Mouse (Mus musculus) heart, adult 2 months (tissue): ENCODE measurements around the gene Mapkap1. TPM values are rescaled to one million over a fixed set of nuclear protein-coding genes. Genes with fewer than 3 reads are reported as not detected.

Experiments
- DNase-seq, 2 experiments: peaks; one replicate each; pipeline ENCODE4 v3.0.0; 2021
- H3K27ac ChIP-seq: fragments of 200-600 bp; 2 replicates; pipeline ENCODE4 v1.8.1; 2022
- H3K27me3 ChIP-seq: fragments of 200-500 bp; 2 replicates; pipeline ENCODE4 v1.6.1; 2012; ENCODE audit warnings: mild to moderate bottlenecking, low read length, inconsistent platforms, mixed read lengths; ENCODE audit not compliant: control insufficient read depth, insufficient read depth
- H3K36me3 ChIP-seq: fragments of 200-500 bp; 2 replicates; pipeline ENCODE4 v1.6.1; 2012; ENCODE audit warnings: low read length, inconsistent platforms; ENCODE audit not compliant: control insufficient read depth, insufficient read depth
- H3K4me1 ChIP-seq: fragments of 200-500 bp; 2 replicates; pipeline ENCODE4 v1.6.1; 2011; ENCODE audit warnings: low read length; ENCODE audit not compliant: control insufficient read depth, insufficient read depth
- H3K4me3 ChIP-seq: fragments of 200-600 bp; 2 replicates; pipeline ENCODE4 v1.8.1; 2022
- H3K79me2 ChIP-seq: fragments of 200-500 bp; replicated peaks from 2 replicates; pipeline ENCODE4 v1.6.1; 2012; ENCODE audit warnings: mild to moderate bottlenecking, inconsistent platforms, low read length, moderate library complexity, mixed read lengths; ENCODE audit not compliant: control insufficient read depth, insufficient read depth
- H3K9ac ChIP-seq: fragments of 200-500 bp; 2 replicates; pipeline ENCODE4 v1.6.1; 2012; ENCODE audit warnings: low read depth, mild to moderate bottlenecking, control low read depth, inconsistent platforms, low read length, mixed read lengths
- CTCF ChIP-seq: fragments of 200-600 bp; IDR thresholded peaks from 2 replicates; pipeline ENCODE4 v1.8.1; 2022; ENCODE audit warnings: antibody characterized with exemption, mild to moderate bottlenecking, moderate library complexity
- EP300 ChIP-seq: fragments of 200-500 bp; IDR thresholded peaks from 2 replicates; pipeline ENCODE4 v1.6.1; 2011; ENCODE audit warnings: low read depth, low read length, control low read depth; ENCODE audit not compliant: insufficient read depth
- POLR2A ChIP-seq: fragments of 200-500 bp; IDR thresholded peaks from 2 replicates; pipeline ENCODE4 v1.6.1; 2011; ENCODE audit warnings: mild to moderate bottlenecking, low read depth, low read length, control low read depth; ENCODE audit not compliant: insufficient read depth
- WGBS: fragments of 180-500 bp; shearing (Covaris S2); methylation state at CpG from one replicate; pipeline ENCODE4 v1.1.7; 2018; 5-methylcytosine and 5-hydroxymethylcytosine counted together
- intact Hi-C: fragments of 180-260 bp; cut with DNase I; formaldehyde crosslinking; loops from one replicate; pipeline ENCODE4 v1.15.1; 2025
- polyA plus RNA-seq: library from polyadenylated mRNA; depleted of rRNA; stranded (reverse); fragments of >200 nt; gene quantifications from 2 replicates; pipeline ENCODE4 v1.2.3, GENCODE M21; 2012
- total RNA-seq, 2 experiments: library from RNA; stranded (reverse); gene quantifications; 2 replicates each; pipeline ENCODE4 v1.2.3; 2021

The Mapkap1 gene
- total and polyA plus RNA-seq, 3 experiments = 30.6 to 70.1 (median 63.6) TPM

DNA sequence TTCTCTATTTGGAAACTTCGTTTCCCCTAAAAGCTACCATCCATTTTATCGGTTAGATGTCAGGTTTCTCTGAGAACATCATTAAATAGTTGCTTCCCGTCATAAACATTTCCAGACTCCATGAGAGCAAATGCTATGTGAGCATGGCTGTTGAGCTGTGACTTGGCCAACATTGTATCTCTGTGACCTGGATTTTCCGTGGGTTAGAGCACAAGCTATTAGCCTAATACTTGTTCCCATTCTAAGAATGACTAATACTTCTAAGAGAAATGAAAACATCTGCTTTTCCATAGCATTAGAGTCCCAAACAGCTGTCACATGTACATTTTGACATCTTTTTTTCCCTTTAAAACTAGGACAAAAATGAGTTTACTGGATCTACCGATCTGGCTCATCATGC lies 142.4 kb downstream of the Mapkap1 start:
- Histone ChIP-seq H3K27me3 (no peaks in the 10 kb centered on the region), H3K4me3 (no peak overlapping the region), H3K79me2 (no peaks in the 10 kb centered on the region), H3K9ac (no peak overlapping the region), H3K36me3 (no peaks in the 10 kb centered on the region), H3K4me1 (no peaks in the 10 kb centered on the region; the same call in 1 of the 2 replicates), H3K27ac (no peak overlapping the region)
- intact Hi-C loops = no loop called here
- no peak for DNase-seq
- 77% methylated on average over 5 of the region's 5 CpGs for WGBS
- TF ChIP-seq EP300 (no peak), CTCF (no peak), POLR2A (no peak)

GRCm38 (mm10) chr2:34549469-34549868 lies 142.9 kb downstream of the Mapkap1 start:
- TF ChIP-seq CTCF (no peak), EP300 (no peak), POLR2A (no peak)
- H3K79me2 ChIP-seq = no peaks in the 10 kb centered on the region
- H3K4me1 ChIP-seq = no peaks in the 10 kb centered on the region; the same call in 1 of the 2 replicates
- H3K36me3 ChIP-seq = no peaks in the 10 kb centered on the region
- 63% methylated on average over 7 of the region's 7 CpGs for WGBS
- H3K27ac ChIP-seq = no peak overlapping the region
- intact Hi-C loops = no loop called here
- H3K9ac ChIP-seq = no peak overlapping the region
- H3K4me3 ChIP-seq = no peak overlapping the region
- DNase-seq = no peak
- no peaks in the 10 kb centered on the region for H3K27me3 ChIP-seq

DNA sequence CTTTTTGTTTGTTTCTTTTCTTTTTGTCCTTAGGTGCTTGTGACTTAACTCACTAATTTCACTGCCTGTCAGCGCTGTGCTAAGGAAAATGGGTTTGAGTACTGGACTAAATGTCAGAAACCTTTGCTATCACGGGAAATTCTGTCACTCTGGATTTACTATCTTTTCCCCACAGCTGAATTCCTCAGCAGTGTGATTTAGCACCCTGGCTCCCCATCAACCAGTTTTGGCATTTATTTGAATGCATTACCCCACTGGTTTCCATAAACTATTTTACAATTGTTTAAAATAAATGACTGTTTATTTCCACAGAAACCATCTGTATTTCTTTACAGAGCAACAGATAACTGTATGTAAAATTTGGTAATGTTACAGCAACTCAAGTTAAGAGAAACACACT lies 146.2 kb downstream of the Mapkap1 start:
- Histone ChIP-seq H3K4me3 (no peak overlapping the region), H3K4me1 (no peaks in the 10 kb centered on the region), H3K36me3 (no peaks in the 10 kb centered on the region), H3K9ac (no peak overlapping the region), H3K27ac (no peak overlapping the region), H3K27me3 (no peaks in the 10 kb centered on the region), H3K79me2 (no peaks in the 10 kb centered on the region)
- no peak for TF ChIP-seq EP300
- no peak for TF ChIP-seq CTCF
- TF ChIP-seq POLR2A = no peak
- 70% methylated on average over 2 of the region's 2 CpGs for WGBS
- DNase-seq = no peak
- intact Hi-C loops = no loop called here

- intact Hi-C loops = no loop called here
- Histone ChIP-seq H3K79me2 (no peaks in the 10 kb centered on the region; the same call in 1 of the 2 replicates), H3K4me1 (no peaks in the 10 kb centered on the region), H3K27me3 (no peaks in the 10 kb centered on the region), H3K27ac (no peak overlapping the region), H3K9ac (no peak overlapping the region), H3K36me3 (no peaks in the 10 kb centered on the region), H3K4me3 (no peak overlapping the region)
- no peak for TF ChIP-seq EP300
- DNase-seq = peak in 1 of 2 experiments; percentile 20
- 58% methylated on average over 6 of the region's 6 CpGs for WGBS
These were observed 147.1 kb downstream of the Mapkap1 start for GRCm38 (mm10) chr2:34553580-34554231.

DNA sequence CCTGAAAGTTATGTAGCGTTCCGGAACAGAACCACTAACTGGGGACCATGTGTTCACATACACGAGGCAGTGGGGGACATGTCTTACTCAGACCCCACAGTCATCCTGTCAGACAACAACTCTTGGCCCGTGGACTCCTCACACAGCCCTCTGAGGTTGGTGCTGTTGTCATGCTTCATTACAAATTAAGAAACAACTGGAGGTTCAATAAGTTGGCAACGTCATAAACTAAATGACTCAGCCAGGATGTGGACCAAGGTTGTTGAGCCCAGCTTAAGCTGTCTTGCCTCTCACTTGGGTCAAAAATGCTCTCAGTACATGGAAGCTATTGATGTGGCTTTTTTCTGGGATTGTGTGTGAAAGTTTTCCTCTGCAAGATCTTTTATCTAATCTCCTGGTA lies 153.6 kb downstream of the Mapkap1 start:
- Histone ChIP-seq H3K27me3 (no peaks in the 10 kb centered on the region), H3K9ac (no peak overlapping the region), H3K79me2 (no peaks in the 10 kb centered on the region; the same call in 1 of the 2 replicates), H3K4me3 (no peak overlapping the region), H3K36me3 (no peaks in the 10 kb centered on the region), H3K27ac (no peak overlapping the region), H3K4me1 (no peaks in the 10 kb centered on the region)
- DNase-seq = no peak
- intact Hi-C loops = no loop called here
- TF ChIP-seq EP300 = no peak
- no peak for TF ChIP-seq POLR2A
- no peak for TF ChIP-seq CTCF
- 62% methylated on average over 5 of the region's 5 CpGs for WGBS

GRCm38 (mm10) chr2:34563089-34563694 lies 156.6 kb downstream of the Mapkap1 start:
- no peaks in the 10 kb centered on the region; the same call in 1 of the 2 replicates for H3K79me2 ChIP-seq
- H3K27me3 ChIP-seq = no peaks in the 10 kb centered on the region
- H3K4me3 ChIP-seq = no peak overlapping the region
- 74% methylated on average over 12 of the region's 12 CpGs for WGBS
- H3K9ac ChIP-seq = no peak overlapping the region
- no peak overlapping the region for H3K27ac ChIP-seq
- H3K4me1 ChIP-seq = no peaks in the 10 kb centered on the region
- DNase-seq = no peak
- intact Hi-C loops = no loop called here
- H3K36me3 ChIP-seq = no peaks in the 10 kb centered on the region
- TF ChIP-seq CTCF = no peak
- TF ChIP-seq EP300 = no peak
- TF ChIP-seq POLR2A = no peak
